Mouse (Mus musculus) neural tube, embryonic 11.5 days (tissue): ENCODE measurements around the gene Med31. TPM values are rescaled to one million over a fixed set of nuclear protein-coding genes. Genes with fewer than 3 reads are reported as not detected.

ENCODE experiments used
- polyA plus RNA-seq: library from polyadenylated mRNA; unstranded; fragments of >200 nt; fragmentation: Nextera tagmentation; extraction: Ambion mirVana; gene quantifications from 2 replicates; pipeline ENCODE4 v1.2.1, GENCODE M21; 2014

Gene Med31
- polyA plus RNA-seq, 1 experiment from 2014 or later: 51.0 TPM

Other genes starting within 250 kb of the Med31 start
- gene Aipl1, start 178.1 kb downstream of the Med31 start, polyA plus RNA-seq: 0.09 and 0.23 TPM in 2 replicates
- 158 and 169 TPM in 2 replicates for gene Pimreg, start 173.6 kb downstream of the Med31 start, polyA plus RNA-seq
- 0.23 and 0.31 TPM in 2 replicates for gene Pitpnm3, start 79.8 kb downstream of the Med31 start, polyA plus RNA-seq
- 0.11 and 0.16 TPM in 2 replicates for gene Gm43951, start 8.8 kb downstream of the Med31 start, polyA plus RNA-seq
- gene 4933427D14Rik, start 8.1 kb downstream of the Med31 start, polyA plus RNA-seq: 14.5 and 15.6 TPM in 2 replicates
- 163 and 169 TPM in 2 replicates for gene Txndc17, start 8.0 kb downstream of the Med31 start, polyA plus RNA-seq
- 0.46 TPM in 1 of 2 replicates, not detected in the other for gene Slc13a5, start 51.6 kb upstream of the Med31 start, polyA plus RNA-seq
- 1.3 and 1.6 TPM in 2 replicates for gene Xaf1, start 86.0 kb upstream of the Med31 start, polyA plus RNA-seq
- gene Fbxo39, start 98.9 kb upstream of the Med31 start, polyA plus RNA-seq: not detected in 2 replicates
- gene Tekt1, start 146.8 kb upstream of the Med31 start, polyA plus RNA-seq: 4.2 and 4.3 TPM in 2 replicates
- gene Smtnl2, start 196.1 kb upstream of the Med31 start, polyA plus RNA-seq: 12.6 and 13.2 TPM in 2 replicates
- gene Ggt6, start 219.9 kb upstream of the Med31 start, polyA plus RNA-seq: not detected in 2 replicates
- gene Mybbp1a, start 225.8 kb upstream of the Med31 start, polyA plus RNA-seq: 145 and 146 TPM in 2 replicates